Mouse (Mus musculus) thymus, adult 2 months (tissue): ENCODE results near the gene Btaf1.

Experiments
- CTCF ChIP-seq: fragments of 200-500 bp; IDR thresholded peaks from 2 replicates; pipeline ENCODE4 v1.5.1; 2012; ENCODE audit warnings: mild to moderate bottlenecking, control low read depth, low read length, moderate library complexity, borderline replicate concordance; ENCODE audit not compliant: control insufficient read depth, poor library complexity, insufficient read depth; ENCODE audit errors: extremely low read depth
- POLR2A ChIP-seq: fragments of 200-500 bp; IDR thresholded peaks from 2 replicates; pipeline ENCODE4 v1.6.1; 2012; ENCODE audit warnings: mild to moderate bottlenecking, low read length, control low read depth, moderate library complexity; ENCODE audit not compliant: control insufficient read depth, poor library complexity, insufficient read depth; ENCODE audit errors: extremely low read depth

DNA sequence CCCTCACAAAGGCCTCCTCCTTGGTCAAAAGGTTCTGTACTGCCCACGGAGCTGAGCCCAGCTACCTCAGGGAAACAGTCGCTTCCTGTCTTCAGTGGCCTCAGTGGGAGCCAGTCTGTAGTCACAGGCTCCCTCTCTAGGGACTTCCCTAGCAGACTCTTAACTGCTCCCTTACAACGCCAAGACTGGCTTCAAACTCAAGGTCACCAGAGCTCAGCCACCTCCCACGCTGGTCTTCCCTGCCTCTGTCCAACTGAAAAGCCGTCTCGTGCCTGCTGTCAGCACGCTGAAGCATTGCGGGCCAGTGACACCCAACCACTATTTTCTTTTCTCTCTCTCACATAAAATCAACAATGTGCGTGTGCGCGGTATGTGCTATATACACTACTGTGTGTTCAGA is 100.5 kb downstream of the Btaf1 start:
- no peak for TF ChIP-seq CTCF
- TF ChIP-seq POLR2A, result no peak
